ENCODE assay signal across 29 mouse cellular contexts in genomic region chr1:122043896-122044295, GRCm38 (mm10).
A peak's percentile ranks its signal among the peaks of the same experiment; 100 is the strongest.
DNase-seq lines count a peak whose midpoint lies in the region; ATAC-seq and TF ChIP-seq lines count a peak whose summit lies in the region.
"Had no signal": no experiment of that assay in that cellular context is flagged by ENCODE, and none has a peak within 500 bp of the region (broad histone marks: within the 10 kb centered on the region; RNA-seq: fewer than 3 reads in every experiment).

No protein-coding gene starts in this region.

- WGBS in forebrain, postnatal 0 days, result 69% methylated on average over 1 of the region's 1 CpGs
- 84% methylated on average over 1 of the region's 1 CpGs for WGBS in forebrain, embryonic 14.5 days
- 61% methylated on average over 1 of the region's 1 CpGs for WGBS in liver, embryonic 11.5 days

- H3K4me3 ChIP-seq in forebrain, postnatal 0 days (ENCODE audit: low read depth, low read length), result no peak overlapping the region
- no peak overlapping the region for H3K4me3 ChIP-seq in forebrain, embryonic 14.5 days (ENCODE audit: low read depth, low read length)
- H3K4me3 ChIP-seq in liver, embryonic 11.5 days (ENCODE audit: low read depth, low read length), result no peak overlapping the region
- H3K4me3 ChIP-seq: embryonic facial prominence, embryonic 13.5 days; embryonic facial prominence, embryonic 15.5 days; erythroblast, embryonic 14.5 days; forebrain, embryonic 10.5 days; forebrain, embryonic 12.5 days; forebrain, embryonic 15.5 days had no signal

- H3K4me2 ChIP-seq in forebrain, postnatal 0 days (ENCODE audit: low read depth), result no peak overlapping the region
- H3K4me2 ChIP-seq in forebrain, embryonic 14.5 days (ENCODE audit: low read length), result no peak overlapping the region
- H3K4me2 ChIP-seq in liver, embryonic 11.5 days, result no peak overlapping the region
- H3K4me2 ChIP-seq: embryonic facial prominence, embryonic 13.5 days; embryonic facial prominence, embryonic 15.5 days; forebrain, embryonic 12.5 days; forebrain, embryonic 15.5 days had no signal

- no peaks in the 10 kb centered on the region for H3K27me3 ChIP-seq in forebrain, postnatal 0 days (ENCODE audit: insufficient read depth, low read length)
- H3K27me3 ChIP-seq in forebrain, embryonic 14.5 days (replicated peaks; ENCODE audit: control insufficient read depth, insufficient read depth, low read length), result no peaks in the 10 kb centered on the region
- H3K27me3 ChIP-seq in liver, embryonic 11.5 days (replicated peaks; ENCODE audit: control insufficient read depth, insufficient read depth, low read length), result no peaks in the 10 kb centered on the region
- H3K27me3 ChIP-seq: CH12.LX; embryonic facial prominence, embryonic 13.5 days; embryonic facial prominence, embryonic 15.5 days; forebrain, embryonic 12.5 days; forebrain, embryonic 15.5 days; Patski had no signal

- no peaks in the 10 kb centered on the region for H3K36me3 ChIP-seq in forebrain, postnatal 0 days (ENCODE audit: insufficient read depth)
- no peaks in the 10 kb centered on the region for H3K36me3 ChIP-seq in forebrain, embryonic 14.5 days (ENCODE audit: control insufficient read depth, insufficient read depth, low read length)
- no peaks in the 10 kb centered on the region for H3K36me3 ChIP-seq in liver, embryonic 11.5 days (ENCODE audit: control insufficient read depth, insufficient read depth, low read length)
- H3K36me3 ChIP-seq: embryonic facial prominence, embryonic 13.5 days; embryonic facial prominence, embryonic 15.5 days; forebrain, embryonic 10.5 days; forebrain, embryonic 12.5 days; forebrain, embryonic 15.5 days; G1E had no signal

- DNase-seq in forebrain, postnatal 0 days, result no peak
- no peak for DNase-seq in forebrain, embryonic 14.5 days (ENCODE audit: low spot score)
- peak; percentile 20 to 41 for DNase-seq in frontal cortex, adult 2 months (ENCODE audit: extremely low spot score in 1 of 2, low spot score in 1 of 2)
- no peak for DNase-seq in frontal cortex, postnatal 25 days (ENCODE audit: low spot score in 2 of 2)
- peak; percentile 7 to 22 for DNase-seq in left cerebral cortex, adult 9 months (ENCODE audit: low spot score in 2 of 2)
- no peak for DNase-seq in left cerebral cortex, postnatal 10 days (ENCODE audit: extremely low spot score in 1 of 2, low spot score in 2 of 2)
- DNase-seq in brain, adult 2 months (ENCODE audit: low read depth, low spot score), result peak; percentile 56
- DNase-seq in liver, embryonic 11.5 days (ENCODE audit: low spot score), result no peak
- DNase-seq: adrenal gland, adult 8-10 months; adrenal gland, postnatal 14 days; adrenal gland, postnatal 36 days; B cell, adult 2 months; cerebellum, adult 11 months; cerebellum, adult 8-10 months; cerebellum, adult 9-11 months; cerebellum, postnatal 14 days; cerebellum, postnatal 36 days; embryo, embryonic 11 days had no signal

- H3K4me1 ChIP-seq in forebrain, postnatal 0 days (ENCODE audit: insufficient read depth), result no peaks in the 10 kb centered on the region
- no peaks in the 10 kb centered on the region for H3K4me1 ChIP-seq in forebrain, embryonic 14.5 days (ENCODE audit: control insufficient read depth, insufficient read depth, low read length)
- no peaks in the 10 kb centered on the region for H3K4me1 ChIP-seq in liver, embryonic 11.5 days (replicated peaks; ENCODE audit: control insufficient read depth, insufficient read depth, low read length)
- H3K4me1 ChIP-seq: embryonic facial prominence, embryonic 13.5 days; embryonic facial prominence, embryonic 15.5 days; forebrain, embryonic 10.5 days; forebrain, embryonic 12.5 days; forebrain, embryonic 15.5 days had no signal

- no peaks in the 10 kb centered on the region for H3K9me3 ChIP-seq in forebrain, postnatal 0 days (ENCODE audit: low read length)
- no peaks in the 10 kb centered on the region for H3K9me3 ChIP-seq in forebrain, embryonic 14.5 days (replicated peaks; ENCODE audit: control insufficient read depth, low read length)
- no peaks in the 10 kb centered on the region for H3K9me3 ChIP-seq in liver, embryonic 11.5 days (ENCODE audit: control insufficient read depth, low read length)
- H3K9me3 ChIP-seq: embryonic facial prominence, embryonic 13.5 days; embryonic facial prominence, embryonic 15.5 days; forebrain, embryonic 10.5 days; forebrain, embryonic 12.5 days; forebrain, embryonic 15.5 days had no signal

- intact Hi-C loops in left cerebral cortex, postnatal 10 days (cut with DNase I), result no loop called here

- ATAC-seq in forebrain, postnatal 0 days, result peak; percentile 18; the same call in 1 of the 2 replicates
- no peak for ATAC-seq in forebrain, embryonic 14.5 days
- no peak for ATAC-seq in liver, embryonic 11.5 days (replicated peaks; ENCODE audit: low FRiP score)
- ATAC-seq: activated CD4-positive, CD25-positive, alpha-beta regulatory T cell, adult 4 months; CD4-positive, CD25-positive, alpha-beta regulatory T cell, adult 4 months; forebrain, embryonic 15.5 days; Patski had no signal

- TF ChIP-seq CTCF in forebrain, postnatal 0 days (IDR thresholded peaks at IDR 0.05; ENCODE audit: low read depth), result no peak

- no peak overlapping the region for H3K27ac ChIP-seq in forebrain, postnatal 0 days (ENCODE audit: low read depth, low read length)
- H3K27ac ChIP-seq in forebrain, embryonic 14.5 days (ENCODE audit: low read depth, low read length), result no peak overlapping the region
- H3K27ac ChIP-seq in liver, embryonic 11.5 days (ENCODE audit: low read depth, low read length), result no peak overlapping the region
- H3K27ac ChIP-seq: embryonic facial prominence, embryonic 13.5 days; embryonic facial prominence, embryonic 15.5 days; forebrain, embryonic 10.5 days; forebrain, embryonic 12.5 days; forebrain, embryonic 15.5 days had no signal

- no peak overlapping the region for H3K9ac ChIP-seq in forebrain, postnatal 0 days
- no peak overlapping the region for H3K9ac ChIP-seq in forebrain, embryonic 14.5 days (ENCODE audit: low read length)
- H3K9ac ChIP-seq in liver, embryonic 11.5 days (ENCODE audit: low read depth, low read length), result no peak overlapping the region
- H3K9ac ChIP-seq: embryonic facial prominence, embryonic 13.5 days; embryonic facial prominence, embryonic 15.5 days; forebrain, embryonic 12.5 days; forebrain, embryonic 15.5 days had no signal

Comparison
In these comparisons a context has a peak if more than half of its experiments do, and no peak if none do; other contexts are left out.
1. DNase-seq: peak in frontal cortex, adult 2 months (2 of 2), left cerebral cortex, adult 9 months (2 of 2) and brain, adult 2 months (single experiment); none in forebrain, postnatal 0 days (single experiment), forebrain, embryonic 14.5 days (single experiment), frontal cortex, postnatal 25 days (0 of 2), left cerebral cortex, postnatal 10 days (0 of 2) and liver, embryonic 11.5 days (single experiment).